Mouse (Mus musculus) neural tube, postnatal 0 days (tissue): ENCODE measurements around the gene Emc3. TPM values are rescaled to one million over a fixed set of nuclear protein-coding genes. Genes with fewer than 3 reads are reported as not detected.

Source experiments
- microRNA-seq: library from miRNA; unstranded; fragments of <30 nt; microRNA quantifications from one replicate; pipeline ENCODE4, GENCODE M21; 2016
- polyA plus RNA-seq: library from polyadenylated mRNA; unstranded; fragments of >200 nt; fragmentation: Nextera tagmentation; extraction: Ambion mirVana; gene quantifications from 2 replicates; pipeline ENCODE4 v1.2.1, GENCODE M21; 2015

The Emc3 gene
- 116 and 117 TPM in 2 replicates for polyA plus RNA-seq

DNA sequence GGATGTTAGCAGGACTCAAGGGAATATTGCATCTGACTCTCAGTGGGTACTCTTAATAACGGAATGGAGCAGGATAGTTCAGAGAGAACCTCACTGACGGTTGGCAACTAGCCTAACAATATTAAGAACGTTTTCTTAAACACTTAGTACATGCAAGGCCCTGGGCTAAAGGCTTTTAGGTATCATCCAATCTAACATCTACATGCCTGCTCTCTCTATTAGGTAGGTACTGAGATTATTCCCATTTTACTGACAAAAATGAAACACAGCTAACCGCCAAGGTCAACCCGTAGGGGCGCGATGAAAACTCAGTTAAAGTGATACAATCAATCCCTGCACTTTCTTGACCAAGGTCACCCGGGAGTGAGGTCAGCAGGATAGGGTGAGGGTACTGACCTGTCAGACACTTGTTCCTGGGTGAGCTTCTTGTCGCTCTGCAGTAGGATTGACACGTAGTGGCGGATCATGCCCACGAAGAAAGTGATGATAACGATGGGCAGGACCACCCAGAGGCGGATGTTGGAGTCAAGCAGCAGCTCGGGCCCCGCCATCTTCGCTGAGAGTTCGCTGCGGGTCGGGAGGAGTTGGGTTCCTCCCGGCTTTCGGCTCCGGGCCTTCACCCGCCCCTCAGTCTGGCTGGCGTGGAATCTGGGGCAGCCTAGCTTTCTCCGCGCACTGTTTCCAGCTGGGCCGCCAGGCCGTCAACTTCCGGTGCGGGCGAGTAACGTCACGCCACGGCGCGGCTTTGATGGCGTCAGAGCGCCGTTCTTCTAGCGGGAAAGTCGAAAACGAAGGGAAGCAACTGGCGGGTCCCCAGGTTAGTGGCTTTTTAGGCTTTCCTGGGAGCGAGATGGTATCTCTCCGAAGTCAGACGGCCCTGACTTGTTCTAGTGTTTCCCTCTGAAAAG is at the start of gene Emc3, which contains the start of gene Fancd2:
TSS of gene Emc3 (minus strand) at position 721 of the 908 bp plus-strand sequence.
TSS of gene Fancd2 (plus strand) at position 751 of the 908 bp plus-strand sequence.

GRCm38 (mm10) chr6:113501388-113502084 is 29.9 kb downstream of the Emc3 start, which contains the start of gene Prrt3:
TSS of gene Prrt3 (minus strand) at chr6:113501931.

GRCm38 (mm10) chr6:113483100-113483615 is 48.3 kb downstream of the Emc3 start, which contains the start of gene Creld1:
TSS of gene Creld1 (plus strand) at chr6:113483297.

DNA sequence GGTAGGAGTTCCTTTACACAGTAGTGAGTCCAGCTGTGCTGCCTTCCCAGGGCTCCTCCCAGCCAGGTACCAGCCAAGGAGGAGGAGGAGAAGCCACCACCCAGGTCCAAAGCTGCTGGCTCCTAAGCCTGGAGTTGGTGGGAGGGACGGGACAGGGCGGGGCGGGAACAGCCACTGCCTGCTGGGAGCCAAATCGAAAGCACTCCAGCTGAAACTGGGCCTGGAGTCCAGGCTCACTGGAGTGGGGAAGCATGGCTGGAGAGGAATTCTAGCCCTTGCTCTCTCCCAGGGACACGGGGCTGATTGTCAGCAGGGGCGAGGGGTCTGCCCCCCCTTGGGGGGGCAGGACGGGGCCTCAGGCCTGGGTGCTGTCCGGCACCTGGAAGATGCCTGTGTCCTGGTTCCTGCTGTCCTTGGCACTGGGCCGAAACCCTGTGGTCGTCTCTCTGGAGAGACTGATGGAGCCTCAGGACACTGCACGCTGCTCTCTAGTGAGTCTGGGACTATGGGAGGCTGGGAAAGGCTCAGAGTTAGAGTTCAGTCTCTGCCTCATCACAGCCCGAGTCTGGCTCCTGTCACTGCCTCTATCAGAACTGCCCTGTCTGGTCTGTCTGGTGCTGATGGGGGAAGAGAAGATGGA is 60.0 kb downstream of the Emc3 start, which contains the start of gene Il17rc:
TSS of gene Il17rc (plus strand) at position 131 of the 640 bp plus-strand sequence.

Small RNA genes within 50 kb of the gene (microRNA-seq; reads per million reads assigned to microRNA genes)
- not detected for gene Gm23365

Other genes with a start within 250 kb of the Emc3 start
- 3.0 and 3.6 TPM in 2 replicates for gene Cpne9, start 249.3 kb downstream of the Emc3 start, polyA plus RNA-seq
- gene Brpf1, start 224.5 kb downstream of the Emc3 start, polyA plus RNA-seq: 8.7 and 9.2 TPM in 2 replicates
- 7.6 and 9.9 TPM in 2 replicates for gene Ogg1, start 204.7 kb downstream of the Emc3 start, polyA plus RNA-seq
- 129 and 135 TPM in 2 replicates for gene Camk1, start 187.7 kb downstream of the Emc3 start, polyA plus RNA-seq
- gene Tada3, start 153.8 kb downstream of the Emc3 start, polyA plus RNA-seq: 58.7 and 61.9 TPM in 2 replicates
- 448 and 455 TPM in 2 replicates for gene Arpc4, start 153.5 kb downstream of the Emc3 start, polyA plus RNA-seq
- 9.1 and 10.6 TPM in 2 replicates for gene Ttll3, start 142.4 kb downstream of the Emc3 start, polyA plus RNA-seq
- gene Rpusd3, start 112.3 kb downstream of the Emc3 start, polyA plus RNA-seq: 24.3 and 25.1 TPM in 2 replicates
- gene Cidec, start 95.9 kb downstream of the Emc3 start, polyA plus RNA-seq: 0.17 and 0.70 TPM in 2 replicates
- 100 and 112 TPM in 2 replicates for gene Jagn1, start 89.1 kb downstream of the Emc3 start, polyA plus RNA-seq
- 0.50 and 0.71 TPM in 2 replicates for gene Il17re, start 73.2 kb downstream of the Emc3 start, polyA plus RNA-seq
- gene Il17rc, start 60.2 kb downstream of the Emc3 start, polyA plus RNA-seq: 7.8 and 8.7 TPM in 2 replicates
- gene Creld1, start 48.4 kb downstream of the Emc3 start, polyA plus RNA-seq: 75.1 and 83.7 TPM in 2 replicates
- gene Prrt3, start 29.7 kb downstream of the Emc3 start, polyA plus RNA-seq: 12.6 and 14.9 TPM in 2 replicates
- 0.81 and 1.0 TPM in 2 replicates for gene Fancd2, start within 50 bp of the Emc3 start, polyA plus RNA-seq
- gene Fancd2os, start 69.1 kb upstream of the Emc3 start, polyA plus RNA-seq: 0.25 TPM in 2 replicates
- 288 and 295 TPM in 2 replicates for gene Brk1, start 73.1 kb upstream of the Emc3 start, polyA plus RNA-seq
- gene Vhl, start 92.3 kb upstream of the Emc3 start, polyA plus RNA-seq: 66.9 and 69.9 TPM in 2 replicates
- gene Irak2, start 106.8 kb upstream of the Emc3 start, polyA plus RNA-seq: 2.4 TPM in 2 replicates
- gene Tatdn2, start 165.4 kb upstream of the Emc3 start, polyA plus RNA-seq: 1.2 and 1.7 TPM in 2 replicates
- gene Ghrl, start 188.2 kb upstream of the Emc3 start, polyA plus RNA-seq: not detected in 2 replicates
- 174 and 178 TPM in 2 replicates for gene Sec13, start 209.1 kb upstream of the Emc3 start, polyA plus RNA-seq